Mouse (Mus musculus) cerebellum, adult 9-10 months (tissue): ENCODE measurements at regions not wholly inside any gene's neighbourhood (a gene's known extent, or its start where the extent isn't known, plus 50 kb on each side); places are given as distances from the start of the nearest gene placed in this dataset.

Source experiments
- DNase-seq: peaks from one replicate; pipeline ENCODE4 v3.0.0; 2022

- no peak for DNase-seq
Observed at GRCm38 (mm10) chr1:193623571-193623970, 253.5 kb upstream of the Camk1g start.

- no peak for DNase-seq
Observed at GRCm38 (mm10) chr1:193618250-193618649, 248.2 kb upstream of the Camk1g start.

GRCm38 (mm10) chr1:193610471-193610870, 240.4 kb upstream of the Camk1g start:
- DNase-seq = no peak

GRCm38 (mm10) chr1:193599895-193600294, 229.8 kb upstream of the Camk1g start:
- DNase-seq = no peak

- no peak for DNase-seq
Observed at GRCm38 (mm10) chr1:193599163-193599562, 229.1 kb upstream of the Camk1g start.

GRCm38 (mm10) chr1:193590301-193590829, 220.3 kb upstream of the Camk1g start:
- DNase-seq = no peak

GRCm38 (mm10) chr1:193588477-193589464, 218.7 kb upstream of the Camk1g start:
- peak; percentile 54 for DNase-seq

- no peak for DNase-seq
Observed at GRCm38 (mm10) chr1:193587317-193587716, 217.2 kb upstream of the Camk1g start.

GRCm38 (mm10) chr1:193586896-193587295, 216.8 kb upstream of the Camk1g start:
- DNase-seq = no peak

GRCm38 (mm10) chr1:193583791-193584190, 213.7 kb upstream of the Camk1g start:
- DNase-seq = no peak

GRCm38 (mm10) chr1:193580393-193580792, 210.3 kb upstream of the Camk1g start:
- DNase-seq = no peak

GRCm38 (mm10) chr1:193579671-193580070, 209.6 kb upstream of the Camk1g start:
- DNase-seq = no peak

- no peak for DNase-seq
Observed at GRCm38 (mm10) chr1:193578661-193579175, 208.6 kb upstream of the Camk1g start.

GRCm38 (mm10) chr1:193577821-193578220, 207.7 kb upstream of the Camk1g start:
- DNase-seq = no peak

- peak; percentile 79 for DNase-seq
Observed at GRCm38 (mm10) chr1:193575986-193576713, 206.1 kb upstream of the Camk1g start.

- no peak for DNase-seq
Observed at GRCm38 (mm10) chr1:193572827-193573226, 202.7 kb upstream of the Camk1g start.

GRCm38 (mm10) chr1:193572411-193572810, 202.3 kb upstream of the Camk1g start:
- no peak for DNase-seq

- no peak for DNase-seq
Observed at GRCm38 (mm10) chr1:193571088-193571487, 201.0 kb upstream of the Camk1g start.

GRCm38 (mm10) chr1:193568586-193569174, 198.6 kb upstream of the Camk1g start:
- DNase-seq = no peak

- DNase-seq = no peak
Observed at GRCm38 (mm10) chr1:193567217-193567616, 197.1 kb upstream of the Camk1g start.

GRCm38 (mm10) chr1:193564225-193564624, 194.1 kb upstream of the Camk1g start:
- DNase-seq = no peak

- DNase-seq = no peak
Observed at GRCm38 (mm10) chr1:193562242-193562641, 192.1 kb upstream of the Camk1g start.

GRCm38 (mm10) chr1:193558122-193558521, 188.0 kb upstream of the Camk1g start:
- no peak for DNase-seq
